ENCODE assay signal across 27 mouse cellular contexts in the genomic region with DNA sequence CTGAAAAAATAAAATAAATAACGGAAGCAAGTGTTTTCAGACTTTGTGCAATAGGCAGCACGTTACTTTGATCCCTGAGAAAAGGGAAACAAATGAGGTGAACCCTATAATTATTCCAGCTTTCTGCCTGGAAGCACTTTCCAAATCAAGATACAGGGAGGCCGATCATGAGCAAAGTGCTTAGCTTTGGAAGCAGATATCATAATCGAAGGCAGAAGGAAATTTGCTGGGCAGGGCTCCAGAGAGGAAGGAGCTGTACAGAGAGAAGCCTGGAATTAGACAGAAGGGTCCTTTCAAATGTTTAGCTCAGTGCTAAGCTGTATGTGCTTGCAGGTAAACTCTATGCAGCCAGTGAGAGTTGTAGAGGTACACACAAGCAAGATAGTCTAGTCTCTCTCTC.
A peak's percentile ranks its signal among the peaks of the same experiment; 100 is the strongest.
DNase-seq lines count a peak whose midpoint lies in the region; ATAC-seq and TF ChIP-seq lines count a peak whose summit lies in the region.
"Had no signal": no experiment of that assay in that cellular context is flagged by ENCODE, and none has a peak within 500 bp of the region (broad histone marks: within the 10 kb centered on the region; RNA-seq: fewer than 3 reads in every experiment).

No protein-coding gene starts in this region.

- no peak overlapping the region for H3K27ac ChIP-seq in lung, embryonic 14.5 days (ENCODE audit: low read depth)
- no peak overlapping the region for H3K27ac ChIP-seq in limb, embryonic 14.5 days (replicated peaks; ENCODE audit: low read depth, low read length)
- H3K27ac ChIP-seq: embryonic facial prominence, embryonic 12.5 days; forebrain, embryonic 12.5 days; gastrocnemius, adult 2 months; heart, embryonic 15.5 days; hindbrain, embryonic 10.5 days; hindbrain, embryonic 13.5 days; intestine, embryonic 15.5 days had no signal

- no peak overlapping the region for H3K4me3 ChIP-seq in lung, embryonic 14.5 days (ENCODE audit: low read depth, low read length)
- no peak overlapping the region for H3K4me3 ChIP-seq in limb, embryonic 14.5 days (replicated peaks; ENCODE audit: low read length)
- H3K4me3 ChIP-seq: embryonic facial prominence, embryonic 12.5 days; erythroblast, embryonic 14.5 days; forebrain, embryonic 12.5 days; gastrocnemius, adult 2 months; heart, embryonic 12.5 days; heart, embryonic 15.5 days; hindbrain, embryonic 10.5 days; hindbrain, embryonic 13.5 days; intestine, embryonic 15.5 days had no signal

- WGBS in lung, embryonic 14.5 days: 43% methylated on average over 4 of the region's 4 CpGs
- WGBS in limb, embryonic 14.5 days: 25% methylated on average over 4 of the region's 4 CpGs

- no peak for TF ChIP-seq CTCF in lung, embryonic 14.5 days (IDR thresholded peaks at IDR 0.05; ENCODE audit: low read depth)

- no peaks in the 10 kb centered on the region for H3K4me1 ChIP-seq in lung, embryonic 14.5 days (ENCODE audit: insufficient read depth)
- H3K4me1 ChIP-seq in limb, embryonic 14.5 days (ENCODE audit: control insufficient read depth, insufficient read depth, low read length): no peaks in the 10 kb centered on the region
- H3K4me1 ChIP-seq: embryonic facial prominence, embryonic 12.5 days; forebrain, embryonic 12.5 days; heart, embryonic 12.5 days; heart, embryonic 15.5 days; hindbrain, embryonic 10.5 days; hindbrain, embryonic 13.5 days; intestine, embryonic 15.5 days had no signal

- peak; percentile 5 for DNase-seq in embryo, embryonic 11 days
- no peak for DNase-seq in embryo, embryonic 10 days (ENCODE audit: low spot score)
- peak; percentile 27 for DNase-seq in lung, embryonic 14.5 days
- DNase-seq in lung, postnatal 14 days: no peak
- peak; percentile 33 for DNase-seq in limb, embryonic 14.5 days (ENCODE audit: low spot score)
- DNase-seq in liver: no peak
- DNase-seq: adrenal gland, adult 8-10 months; adrenal gland, postnatal 25 days; cerebellum, adult 18-20 months; cerebellum, adult 9-10 months; cerebellum, postnatal 14 days; forebrain, postnatal 0 days; gastrocnemius, adult 2 months; gastrocnemius, postnatal 25 days; heart, adult 18-20 months; heart, postnatal 10 days; heart, postnatal 36 days had no signal

- no peak for TF ChIP-seq POLR2A in limb, embryonic 14.5 days (IDR thresholded peaks at IDR 0.05; ENCODE audit: borderline replicate concordance, extremely low read depth, insufficient read depth, insufficient read length)

- H3K36me3 ChIP-seq in lung, embryonic 14.5 days (ENCODE audit: insufficient read depth): no peaks in the 10 kb centered on the region
- no peaks in the 10 kb centered on the region for H3K36me3 ChIP-seq in limb, embryonic 14.5 days (ENCODE audit: control insufficient read depth, insufficient read depth, low read length)
- H3K36me3 ChIP-seq: embryonic facial prominence, embryonic 12.5 days; forebrain, embryonic 12.5 days; heart, embryonic 12.5 days; heart, embryonic 15.5 days; hindbrain, embryonic 10.5 days; hindbrain, embryonic 13.5 days; intestine, embryonic 15.5 days had no signal

- H3K4me2 ChIP-seq in lung, embryonic 14.5 days: no peak overlapping the region
- no peak overlapping the region for H3K4me2 ChIP-seq in limb, embryonic 14.5 days (replicated peaks; ENCODE audit: low read depth, low read length, severe bottlenecking)
- H3K4me2 ChIP-seq: embryonic facial prominence, embryonic 12.5 days; forebrain, embryonic 12.5 days; heart, embryonic 12.5 days; heart, embryonic 15.5 days; hindbrain, embryonic 13.5 days; intestine, embryonic 15.5 days had no signal

- H3K9ac ChIP-seq in lung, embryonic 14.5 days: no peak overlapping the region
- no peak overlapping the region for H3K9ac ChIP-seq in limb, embryonic 14.5 days (ENCODE audit: low read depth, low read length, severe bottlenecking)
- H3K9ac ChIP-seq: embryonic facial prominence, embryonic 12.5 days; forebrain, embryonic 12.5 days; forebrain, postnatal 0 days; heart, embryonic 12.5 days; heart, embryonic 15.5 days; hindbrain, embryonic 13.5 days; intestine, embryonic 15.5 days had no signal

- H3K9me3 ChIP-seq in lung, embryonic 14.5 days (ENCODE audit: low read depth, low read length): no peaks in the 10 kb centered on the region
- H3K9me3 ChIP-seq in limb, embryonic 14.5 days (ENCODE audit: control insufficient read depth, low read length): no peaks in the 10 kb centered on the region
- H3K9me3 ChIP-seq: embryonic facial prominence, embryonic 12.5 days; forebrain, embryonic 12.5 days; heart, embryonic 12.5 days; heart, embryonic 15.5 days; hindbrain, embryonic 10.5 days; hindbrain, embryonic 13.5 days; intestine, embryonic 15.5 days had no signal

- no peak for ATAC-seq in lung, embryonic 14.5 days (ENCODE audit: insufficient read depth)
- ATAC-seq in limb, embryonic 14.5 days (ENCODE audit: low FRiP score, low read depth): no peak
- ATAC-seq: activated CD4-positive, CD25-positive, alpha-beta regulatory T cell, adult 4 months; forebrain, postnatal 0 days; hindbrain, embryonic 16.5 days; intestine, embryonic 15.5 days had no signal

- no peaks in the 10 kb centered on the region for H3K27me3 ChIP-seq in lung, embryonic 14.5 days (ENCODE audit: insufficient read depth, low read length)
- no peaks in the 10 kb centered on the region for H3K27me3 ChIP-seq in limb, embryonic 14.5 days (ENCODE audit: control insufficient read depth, insufficient read depth, low read length)
- H3K27me3 ChIP-seq: embryonic facial prominence, embryonic 12.5 days; forebrain, embryonic 12.5 days; heart, embryonic 12.5 days; heart, embryonic 15.5 days; hindbrain, embryonic 13.5 days; intestine, embryonic 15.5 days had no signal

Comparison
In these comparisons a context has a peak if more than half of its experiments do, and no peak if none do; other contexts are left out.
1. DNase-seq: peak in embryo, embryonic 11 days (single experiment), lung, embryonic 14.5 days (single experiment) and limb, embryonic 14.5 days (single experiment); none in embryo, embryonic 10 days (single experiment), lung, postnatal 14 days (single experiment) and liver (single experiment).